Mouse (Mus musculus): Measurements from ENCODE around the gene Odf3l1. TPM values are rescaled to one million over a fixed set of nuclear protein-coding genes. Genes with fewer than 3 reads are reported as not detected.

The Odf3l1 gene
- polyA plus RNA-seq, 1 experiment from 2014 or later = 0.14 TPM

GRCm38 (mm10) chr9:56877284-56877683 lies 12.8 kb upstream of the Odf3l1 start:
- H3K27ac ChIP-seq = peak overlapping the region; percentile 45; the same call in 1 of the 2 replicates
- WGBS = 76% methylated on average over 5 of the region's 5 CpGs
- no peak overlapping the region for H3K4me3 ChIP-seq
- DNase-seq (ENCODE audit: low spot score) = no peak
- 0 out of 2 replicates have a peak, but pooled peaks cover 7% of the 10 kb centered on the region for H3K27me3 ChIP-seq (ENCODE audit: insufficient read depth, poor library complexity, severe bottlenecking)
- H3K9me3 ChIP-seq = no peaks in the 10 kb centered on the region
- no peaks in the 10 kb centered on the region for H3K36me3 ChIP-seq
- H3K4me1 ChIP-seq (replicated peaks) = peaks cover 25% of the 10 kb centered on the region

DNA sequence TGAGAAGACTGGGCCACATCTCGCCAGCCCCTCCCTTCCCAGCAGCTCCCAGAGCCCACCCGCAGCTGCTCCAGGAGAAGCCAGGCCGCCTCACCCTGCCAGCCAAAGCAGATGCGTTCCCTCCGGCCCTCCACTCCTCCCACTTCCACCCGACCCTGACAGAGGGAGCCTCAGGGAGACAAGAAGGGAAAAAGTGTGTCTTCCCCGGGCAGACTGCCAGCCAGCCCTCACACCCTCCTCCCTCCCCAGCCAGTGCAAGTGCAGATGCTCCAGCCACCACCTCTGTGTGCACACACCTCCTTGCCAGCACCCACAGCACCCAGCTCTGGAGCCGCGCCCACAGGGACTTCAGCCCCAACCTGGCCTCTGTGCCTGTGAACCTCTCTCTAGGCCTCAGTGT lies 12.3 kb upstream of the Odf3l1 start:
- H3K9me3 ChIP-seq = no peaks in the 10 kb centered on the region
- WGBS = 57% methylated on average over 9 of the region's 9 CpGs
- no peaks in the 10 kb centered on the region for H3K36me3 ChIP-seq
- H3K4me3 ChIP-seq = no peak overlapping the region
- H3K27me3 ChIP-seq (ENCODE audit: insufficient read depth, poor library complexity, severe bottlenecking) = 0 out of 2 replicates have a peak, but pooled peaks cover 7% of the 10 kb centered on the region
- peaks cover 20% of the 10 kb centered on the region for H3K4me1 ChIP-seq (replicated peaks)
- no peak for DNase-seq (ENCODE audit: low spot score)
- peak overlapping the region; percentile 45; the same call in 1 of the 2 replicates for H3K27ac ChIP-seq

DNA sequence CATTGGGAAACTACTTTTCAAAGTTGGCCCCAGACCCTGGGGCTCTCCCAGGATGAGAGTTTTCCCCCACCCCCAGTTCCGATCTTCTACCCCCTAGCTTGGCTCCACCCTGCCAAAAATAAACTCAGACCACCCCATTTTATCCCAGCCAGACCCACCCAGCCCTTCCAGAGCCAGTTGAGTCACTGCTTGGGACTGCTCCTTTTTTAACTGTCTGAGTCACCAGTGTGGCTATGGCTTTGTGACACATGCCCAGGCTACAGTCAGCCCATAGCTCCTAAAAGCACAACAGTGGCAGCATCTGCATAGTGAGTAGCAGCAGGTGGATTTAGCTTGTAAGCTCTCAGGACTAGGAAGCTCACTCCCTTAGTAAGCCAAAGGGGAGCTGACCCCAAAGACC lies 8.6 kb upstream of the Odf3l1 start:
- Histone ChIP-seq H3K9me3 (no peaks in the 10 kb centered on the region), H3K27me3 (ENCODE audit: insufficient read depth, poor library complexity, severe bottlenecking) (peaks cover 7% of the 10 kb centered on the region; the same call in 1 of the 2 replicates), H3K36me3 (no peaks in the 10 kb centered on the region), H3K27ac (no peak overlapping the region), H3K4me1 (replicated peaks) (peaks cover 33% of the 10 kb centered on the region), H3K4me3 (no peak overlapping the region)
- no peak for DNase-seq (ENCODE audit: low spot score)
- 68% methylated on average over 1 of the region's 1 CpGs for WGBS

DNA sequence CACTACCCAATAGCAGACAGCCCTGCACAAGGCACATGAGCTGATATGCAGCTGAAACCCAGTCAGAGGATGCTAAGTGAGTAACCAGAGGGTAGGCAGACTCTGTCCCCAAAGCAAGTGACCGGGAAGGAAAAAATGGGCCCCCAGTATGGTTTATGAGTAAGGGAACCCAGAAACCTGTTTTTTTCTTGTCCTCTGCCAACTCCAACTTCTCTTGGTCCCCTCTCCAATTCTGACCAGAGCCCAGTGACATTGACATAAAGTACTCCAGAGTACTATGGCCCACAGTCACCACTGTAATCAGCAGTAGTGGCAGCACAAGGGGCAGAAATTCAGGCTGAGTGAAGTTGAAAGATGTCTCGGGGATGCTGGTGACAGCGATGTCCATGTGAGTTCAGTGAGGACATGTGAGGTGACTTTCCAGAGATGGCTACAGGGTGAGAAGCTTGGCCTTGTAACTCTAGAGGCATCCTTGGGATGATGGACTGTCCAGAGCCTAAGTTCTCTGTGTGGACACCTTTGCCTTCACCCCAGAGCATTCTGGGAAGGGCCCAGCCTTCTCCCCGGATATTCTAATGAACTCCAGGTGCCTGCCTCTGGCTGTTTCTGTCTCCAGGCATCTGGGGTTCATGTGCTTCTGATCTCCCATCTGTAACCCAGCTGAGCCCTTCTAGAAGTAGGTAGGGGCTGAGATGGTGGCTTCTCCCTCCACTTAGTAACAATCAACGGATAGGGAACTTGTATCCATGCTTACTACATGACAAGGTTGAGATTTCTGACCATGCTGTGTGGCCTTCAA lies 7.8 kb upstream of the Odf3l1 start:
- DNase-seq (ENCODE audit: low spot score) = no peak
- H3K27me3 ChIP-seq (ENCODE audit: insufficient read depth, poor library complexity, severe bottlenecking) = peaks cover 10% of the 10 kb centered on the region; the same call in 1 of the 2 replicates
- WGBS = 82% methylated on average over 5 of the region's 5 CpGs
- H3K4me1 ChIP-seq (replicated peaks) = peaks cover 36% of the 10 kb centered on the region
- H3K27ac ChIP-seq = no peak overlapping the region
- no peaks in the 10 kb centered on the region for H3K36me3 ChIP-seq
- no peaks in the 10 kb centered on the region for H3K9me3 ChIP-seq
- H3K4me3 ChIP-seq = no peak overlapping the region

DNA sequence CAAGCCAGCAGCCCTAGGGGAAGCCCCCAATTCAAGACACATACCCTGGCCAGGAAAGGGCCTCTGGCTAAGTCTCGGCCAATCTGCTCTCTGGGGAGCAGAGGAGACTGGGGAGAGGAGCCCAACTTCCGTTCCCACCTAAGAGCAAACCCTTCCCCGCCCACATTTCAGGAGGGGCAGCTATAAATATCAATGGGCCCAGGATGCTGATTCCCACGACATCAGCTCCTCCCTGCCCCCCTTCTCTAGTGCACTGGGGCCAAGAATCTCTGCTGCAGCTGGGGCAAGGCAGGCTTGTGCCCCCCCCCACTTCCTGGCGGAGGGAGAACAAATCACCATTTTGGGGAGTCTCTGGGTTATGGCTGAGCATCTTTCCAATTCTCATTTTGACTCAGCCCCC lies 6.7 kb upstream of the Odf3l1 start:
- Histone ChIP-seq H3K9me3 (no peaks in the 10 kb centered on the region), H3K4me3 (no peak overlapping the region), H3K4me1 (replicated peaks) (peaks cover 28% of the 10 kb centered on the region), H3K27me3 (ENCODE audit: insufficient read depth, poor library complexity, severe bottlenecking) (peaks cover 21% of the 10 kb centered on the region), H3K36me3 (no peaks in the 10 kb centered on the region), H3K27ac (no peak overlapping the region)
- no peak for DNase-seq (ENCODE audit: low spot score)
- WGBS = 58% methylated on average over 5 of the region's 5 CpGs

GRCm38 (mm10) chr9:56870778-56871177 lies 6.3 kb upstream of the Odf3l1 start:
- DNase-seq (ENCODE audit: low spot score) = no peak
- Histone ChIP-seq H3K9me3 (no peaks in the 10 kb centered on the region), H3K4me1 (replicated peaks) (peaks cover 28% of the 10 kb centered on the region), H3K27ac (no peak overlapping the region), H3K36me3 (no peaks in the 10 kb centered on the region), H3K27me3 (ENCODE audit: insufficient read depth, poor library complexity, severe bottlenecking) (peaks cover 26% of the 10 kb centered on the region), H3K4me3 (no peak overlapping the region)
- 76% methylated on average over 10 of the region's 10 CpGs for WGBS

DNA sequence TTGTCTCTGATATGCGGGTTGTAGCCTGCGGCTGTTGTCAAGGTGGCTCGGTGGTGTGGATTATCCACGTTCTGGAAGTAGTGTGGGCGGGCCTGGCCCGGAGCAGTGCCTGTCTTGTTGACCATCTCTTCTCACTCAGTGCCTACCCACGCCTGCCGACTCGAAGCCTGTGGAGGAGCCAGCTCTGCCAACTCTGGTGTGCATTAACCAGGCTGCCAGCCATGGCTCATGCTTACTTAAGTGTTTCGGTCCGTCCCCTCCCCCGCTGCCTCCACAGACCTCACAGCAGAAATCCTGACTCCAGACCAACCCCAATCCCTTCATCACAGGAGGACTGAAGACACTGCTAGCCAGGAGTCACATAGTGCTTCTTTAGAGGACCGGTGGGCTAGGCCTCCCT lies 5.1 kb upstream of the Odf3l1 start:
- DNase-seq (ENCODE audit: low spot score) = no peak
- H3K27ac ChIP-seq = no peak overlapping the region
- H3K4me1 ChIP-seq (replicated peaks) = peaks cover 36% of the 10 kb centered on the region
- 83% methylated on average over 13 of the region's 13 CpGs for WGBS
- no peak overlapping the region for H3K4me3 ChIP-seq
- H3K27me3 ChIP-seq (ENCODE audit: insufficient read depth, poor library complexity, severe bottlenecking) = peaks cover 38% of the 10 kb centered on the region
- no peaks in the 10 kb centered on the region for H3K36me3 ChIP-seq
- no peaks in the 10 kb centered on the region for H3K9me3 ChIP-seq

DNA sequence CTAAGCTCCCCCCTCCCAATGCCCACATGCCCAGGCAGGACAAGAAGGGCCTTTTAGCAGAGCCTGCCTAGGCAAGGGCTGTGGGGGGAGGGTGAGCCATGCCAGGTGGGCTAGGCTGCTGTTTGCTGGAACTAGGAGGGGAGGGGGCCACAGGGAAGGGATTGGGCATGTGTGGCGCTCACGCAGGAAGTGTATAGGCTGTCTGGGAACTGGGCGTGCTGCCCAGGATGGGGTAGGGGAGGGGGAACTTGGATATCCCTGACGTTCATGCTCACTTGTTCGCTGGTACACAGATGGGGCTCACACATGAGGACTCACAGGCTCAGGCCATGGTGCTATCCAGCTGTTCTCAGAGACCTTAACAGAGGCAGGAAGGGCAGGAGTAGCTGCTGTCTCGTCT lies 3.8 kb upstream of the Odf3l1 start:
- H3K36me3 ChIP-seq = no peaks in the 10 kb centered on the region
- no peaks in the 10 kb centered on the region for H3K9me3 ChIP-seq
- 0 out of 2 replicates have a peak overlapping the region, but pooled peaks have one; percentile 18 for H3K27ac ChIP-seq
- H3K27me3 ChIP-seq (ENCODE audit: insufficient read depth, poor library complexity, severe bottlenecking) = peaks cover 50% of the 10 kb centered on the region
- no peak overlapping the region for H3K4me3 ChIP-seq
- DNase-seq (ENCODE audit: low spot score) = no peak
- 55% methylated on average over 6 of the region's 6 CpGs for WGBS
- H3K4me1 ChIP-seq (replicated peaks) = peaks cover 44% of the 10 kb centered on the region

GRCm38 (mm10) chr9:56866430-56866829 lies 2.0 kb upstream of the Odf3l1 start:
- no peak for DNase-seq (ENCODE audit: low spot score)
- Histone ChIP-seq H3K36me3 (no peaks in the 10 kb centered on the region), H3K4me1 (replicated peaks) (peaks cover 44% of the 10 kb centered on the region), H3K27ac (no peak overlapping the region), H3K27me3 (ENCODE audit: insufficient read depth, poor library complexity, severe bottlenecking) (peaks cover 55% of the 10 kb centered on the region), H3K4me3 (no peak overlapping the region), H3K9me3 (no peaks in the 10 kb centered on the region)
- WGBS = 85% methylated on average over 5 of the region's 5 CpGs

DNA sequence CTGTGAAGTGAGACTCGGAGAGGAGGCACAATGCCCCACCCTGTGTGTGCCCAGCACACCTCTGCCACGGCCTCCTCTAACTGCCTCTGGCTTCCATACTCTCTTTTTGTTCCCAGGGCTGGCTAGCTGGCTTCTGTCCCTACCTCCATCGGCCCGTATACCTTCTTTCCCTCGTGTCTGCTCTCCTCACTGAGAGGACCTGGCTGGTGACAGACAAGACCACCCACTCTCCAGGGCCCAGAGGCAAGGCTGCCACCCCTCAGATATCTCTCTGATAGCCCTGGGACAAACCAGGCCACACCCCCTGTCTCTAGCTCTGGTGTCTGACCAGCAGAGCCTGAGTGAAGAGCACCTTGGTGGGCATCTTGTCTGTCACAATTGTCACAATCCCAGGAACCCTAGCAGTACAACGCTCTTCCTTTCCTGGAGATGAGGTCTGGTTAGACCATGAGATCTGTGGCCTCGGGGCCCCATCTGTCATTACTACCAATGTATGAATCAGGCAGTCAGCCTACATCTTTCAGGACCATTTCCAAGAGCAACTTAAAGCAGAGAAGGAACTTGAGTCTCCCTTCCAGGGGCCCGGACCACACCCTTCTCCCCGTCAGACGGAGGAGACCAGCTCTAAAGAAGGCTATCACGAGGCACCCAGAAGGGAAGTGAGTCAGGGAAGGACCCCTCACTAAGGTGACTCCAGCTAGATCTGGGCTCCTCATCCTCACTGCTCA lies 1.4 kb upstream of the Odf3l1 start:
- peaks cover 55% of the 10 kb centered on the region for H3K27me3 ChIP-seq (ENCODE audit: insufficient read depth, poor library complexity, severe bottlenecking)
- DNase-seq (ENCODE audit: low spot score) = no peak
- 73% methylated on average over 11 of the region's 11 CpGs for WGBS
- H3K4me3 ChIP-seq = no peak overlapping the region
- H3K27ac ChIP-seq = no peak overlapping the region
- H3K9me3 ChIP-seq = no peaks in the 10 kb centered on the region
- no peaks in the 10 kb centered on the region for H3K36me3 ChIP-seq
- peaks cover 40% of the 10 kb centered on the region for H3K4me1 ChIP-seq (replicated peaks)

GRCm38 (mm10) chr9:56864832-56865231 lies 353 bp upstream of the Odf3l1 start, which contains the start of gene Cspg4:
Gene Cspg4 (plus strand): TSS chr9:56865033.
- Histone ChIP-seq H3K36me3 (no peaks in the 10 kb centered on the region), H3K4me1 (replicated peaks) (peaks cover 43% of the 10 kb centered on the region), H3K4me3 (peak within 1 kb of the TSS; percentile 46), H3K27me3 (ENCODE audit: insufficient read depth, poor library complexity, severe bottlenecking) (peaks cover 55% of the 10 kb centered on the region), H3K9me3 (no peaks in the 10 kb centered on the region), H3K27ac (peak within 1 kb of the TSS; percentile 23; the same call in 1 of the 2 replicates)
- peak; percentile 63 for DNase-seq (ENCODE audit: low spot score)
- 3% methylated on average over 24 of the region's 24 CpGs for WGBS

GRCm38 (mm10) chr9:56862863-56863262 lies 1.6 kb downstream of the Odf3l1 start:
- Histone ChIP-seq H3K9me3 (no peaks in the 10 kb centered on the region), H3K4me3 (no peak overlapping the region), H3K27ac (no peak overlapping the region), H3K36me3 (no peaks in the 10 kb centered on the region), H3K4me1 (replicated peaks) (peaks cover 29% of the 10 kb centered on the region), H3K27me3 (ENCODE audit: insufficient read depth, poor library complexity, severe bottlenecking) (peaks cover 51% of the 10 kb centered on the region)
- DNase-seq (ENCODE audit: low spot score) = no peak
- WGBS = 66% methylated on average over 2 of the region's 2 CpGs

Measured in hindbrain, embryonic 10.5 days (tissue).